Mouse (Mus musculus): ENCODE data around the gene 6430628N08Rik.

6430628N08Rik gene

GRCm38 (mm10) chr4:115890553-115890952 lies at the start of gene 6430628N08Rik:
Gene 6430628N08Rik, plus strand, starts transcription at chr4:115890665.
- no peak for DNase-seq

DNA sequence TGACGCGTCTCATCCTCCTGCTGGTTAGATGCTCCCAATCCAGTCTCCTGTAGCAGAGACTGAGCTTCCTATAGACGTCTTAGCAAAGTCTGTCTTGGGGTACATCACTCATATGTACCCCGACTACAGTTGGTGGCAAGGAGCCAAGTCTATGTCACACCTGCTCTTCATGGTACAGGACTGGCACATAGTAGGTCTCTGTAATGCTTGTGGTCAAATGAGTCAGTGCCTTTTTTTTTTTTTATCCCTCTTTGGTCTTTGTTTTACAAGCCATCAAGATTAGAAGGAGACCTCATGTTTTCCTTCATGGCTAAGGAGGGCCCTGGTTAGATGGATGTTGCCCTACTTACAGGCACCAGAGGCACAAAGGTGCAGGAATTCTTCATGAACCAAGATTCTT lies 49.6 kb upstream of the 6430628N08Rik start:
- no peak for DNase-seq

- no peak for DNase-seq
Measured at GRCm38 (mm10) chr4:115846656-115847055, 43.8 kb upstream of the 6430628N08Rik start.

DNA sequence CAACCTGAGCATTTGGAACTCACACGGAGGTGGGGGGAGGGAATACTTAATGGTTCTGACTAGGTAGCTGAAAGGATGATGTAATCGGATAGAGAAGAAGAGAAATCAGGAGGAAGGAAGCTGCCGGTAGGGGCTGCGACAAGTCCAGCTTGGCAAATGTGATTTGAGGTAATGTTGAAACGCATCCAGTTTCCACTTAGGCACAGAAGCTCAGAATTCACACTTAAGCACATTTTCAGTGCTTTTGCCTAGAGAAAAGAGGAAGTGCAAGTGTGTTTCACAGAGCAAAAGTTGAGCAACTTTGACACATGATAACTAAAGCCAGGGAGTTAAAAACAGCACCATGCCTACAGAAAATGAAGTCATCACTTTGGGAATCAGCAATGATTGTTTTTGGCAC lies 43.1 kb upstream of the 6430628N08Rik start:
- DNase-seq = no peak

DNA sequence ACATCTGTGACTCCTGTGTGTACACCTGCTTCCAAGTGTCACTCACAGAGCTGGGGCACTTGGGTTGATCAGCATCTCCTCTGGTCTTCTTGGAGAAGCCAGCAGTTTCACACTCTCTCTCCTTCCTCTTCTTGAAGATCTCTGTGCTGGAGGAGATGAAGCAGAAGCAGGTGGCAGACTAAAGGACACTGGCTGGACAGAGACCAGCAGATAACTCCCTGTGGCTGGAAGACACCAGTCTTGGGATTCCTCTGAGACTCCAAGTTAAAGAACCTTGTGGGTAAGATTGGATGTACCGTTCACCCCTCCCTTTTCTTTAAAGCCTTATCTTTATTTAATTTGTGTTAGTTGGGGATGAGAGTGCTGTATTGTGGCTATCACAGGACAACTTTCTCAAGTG lies 42.4 kb upstream of the 6430628N08Rik start:
- DNase-seq = no peak

DNA sequence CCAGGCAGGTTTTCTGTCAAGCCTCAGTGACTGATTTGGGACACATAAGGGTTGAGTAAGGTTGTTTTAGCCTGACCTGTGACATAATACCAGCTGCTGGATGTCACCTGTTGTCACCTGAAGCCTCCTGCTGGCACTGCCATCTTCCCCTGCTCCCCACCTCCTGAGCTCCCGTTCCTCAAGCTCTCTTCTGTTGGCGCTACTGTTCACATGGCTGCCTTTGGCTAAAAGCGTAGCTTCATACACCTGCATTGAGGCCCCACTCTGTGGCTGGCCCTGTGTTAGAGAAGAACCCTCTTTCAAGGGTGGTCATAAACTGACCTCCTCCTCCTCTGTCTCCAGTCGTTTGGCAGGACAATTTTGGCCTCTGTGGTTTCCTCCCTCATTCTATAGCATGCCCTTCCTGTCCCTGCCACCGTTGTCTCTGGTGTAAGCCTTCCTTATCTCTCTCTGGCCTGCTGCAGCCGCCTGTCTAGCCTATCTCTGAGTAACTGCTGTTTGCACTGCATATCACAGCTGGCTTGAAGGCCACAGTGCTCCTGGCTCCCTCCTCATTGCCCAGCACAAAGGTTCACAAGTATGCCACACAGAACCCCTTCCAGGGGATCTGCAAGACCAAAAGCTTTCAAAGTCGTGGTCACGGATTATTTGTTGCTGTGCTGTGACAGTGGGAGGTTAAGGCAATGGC lies 41.3 kb upstream of the 6430628N08Rik start:
- no peak for DNase-seq

DNA sequence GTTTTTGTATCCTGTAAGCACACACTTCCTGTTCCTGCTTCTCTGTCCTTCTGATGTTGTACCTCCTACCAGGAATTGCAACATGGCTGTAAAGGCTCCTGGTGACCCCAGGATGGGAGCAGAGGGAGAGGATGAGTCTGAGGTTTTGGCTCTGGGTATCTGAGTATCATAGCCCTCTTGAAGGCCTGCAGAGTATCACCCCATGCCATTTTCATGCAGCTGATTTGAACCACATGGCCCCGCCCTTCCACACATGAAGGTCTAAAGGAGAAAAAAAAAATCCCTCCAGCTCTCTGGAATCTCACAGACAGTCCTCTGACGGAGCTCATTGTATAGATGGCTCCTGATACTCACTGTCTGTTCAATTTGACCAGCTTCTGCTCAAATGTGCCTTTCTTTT lies 40.4 kb upstream of the 6430628N08Rik start:
- no peak for DNase-seq

GRCm38 (mm10) chr4:115850631-115851030 lies 39.8 kb upstream of the 6430628N08Rik start:
- DNase-seq = no peak

DNA sequence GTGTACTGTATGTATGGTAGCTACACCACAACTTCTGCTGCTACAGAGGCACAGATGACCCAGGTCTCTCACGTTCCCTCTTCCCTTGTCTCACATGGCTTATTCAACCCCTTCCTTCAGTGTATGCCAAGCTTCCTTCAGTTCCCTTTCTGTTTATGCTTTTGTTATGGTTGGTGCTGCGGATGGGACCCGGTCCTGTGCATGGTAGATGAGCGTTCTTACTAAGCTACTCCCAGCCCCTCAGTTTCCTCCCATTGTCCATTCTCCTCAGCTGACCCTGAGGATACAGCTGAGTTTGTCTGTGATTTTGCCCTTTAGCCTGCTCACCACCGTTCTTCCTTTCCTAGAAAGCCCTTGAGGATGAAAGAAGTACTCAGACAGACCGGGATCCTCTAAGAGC lies 38.9 kb upstream of the 6430628N08Rik start:
- no peak for DNase-seq

DNA sequence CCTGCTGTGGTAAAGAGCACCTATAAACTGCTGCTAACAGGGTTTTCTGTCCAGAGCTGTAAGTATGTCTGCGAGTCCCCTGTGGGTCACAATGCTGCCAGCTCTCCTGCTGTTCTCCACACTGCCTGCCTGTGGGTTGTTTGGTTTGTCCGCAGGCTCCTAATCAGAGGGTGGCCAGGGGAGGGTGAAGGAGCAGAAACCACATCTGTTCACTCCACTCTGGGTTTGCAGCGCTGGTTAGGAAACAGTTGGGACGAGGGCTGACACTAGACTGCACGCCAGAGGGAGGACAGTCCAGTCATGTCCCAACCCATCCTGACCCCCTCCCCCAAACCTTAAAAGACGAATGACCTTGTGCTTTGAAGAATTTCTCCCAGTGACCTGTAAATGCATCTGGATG lies 35.4 kb upstream of the 6430628N08Rik start:
- DNase-seq = no peak

GRCm38 (mm10) chr4:115855609-115856008 lies 34.9 kb upstream of the 6430628N08Rik start:
- DNase-seq = no peak

DNA sequence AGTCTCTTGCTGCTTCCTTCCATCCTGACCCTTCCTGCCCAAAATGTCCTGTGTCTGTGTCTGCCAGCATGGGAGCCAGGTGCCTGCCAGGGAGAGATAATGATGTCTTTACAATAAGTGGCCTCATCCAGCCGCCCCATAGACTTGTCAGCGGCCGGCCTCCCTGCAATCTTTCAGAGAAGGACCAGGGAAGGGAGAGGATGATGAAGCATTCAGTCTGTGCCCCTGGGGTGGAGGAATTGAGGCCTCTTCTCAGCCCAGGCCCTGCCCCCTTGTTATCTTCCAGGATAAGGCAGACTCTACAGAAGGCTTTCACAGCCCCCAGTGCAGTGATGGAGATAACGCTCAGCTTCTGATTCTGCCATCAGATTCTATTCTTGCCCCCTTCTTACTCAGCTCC lies 34.2 kb upstream of the 6430628N08Rik start:
- no peak for DNase-seq

- no peak for DNase-seq
Measured at GRCm38 (mm10) chr4:115857293-115857883, 33.1 kb upstream of the 6430628N08Rik start.

GRCm38 (mm10) chr4:115863352-115863751 lies 27.1 kb upstream of the 6430628N08Rik start:
- DNase-seq = no peak

- DNase-seq = no peak
Measured at GRCm38 (mm10) chr4:115863880-115864279, 26.6 kb upstream of the 6430628N08Rik start.

DNA sequence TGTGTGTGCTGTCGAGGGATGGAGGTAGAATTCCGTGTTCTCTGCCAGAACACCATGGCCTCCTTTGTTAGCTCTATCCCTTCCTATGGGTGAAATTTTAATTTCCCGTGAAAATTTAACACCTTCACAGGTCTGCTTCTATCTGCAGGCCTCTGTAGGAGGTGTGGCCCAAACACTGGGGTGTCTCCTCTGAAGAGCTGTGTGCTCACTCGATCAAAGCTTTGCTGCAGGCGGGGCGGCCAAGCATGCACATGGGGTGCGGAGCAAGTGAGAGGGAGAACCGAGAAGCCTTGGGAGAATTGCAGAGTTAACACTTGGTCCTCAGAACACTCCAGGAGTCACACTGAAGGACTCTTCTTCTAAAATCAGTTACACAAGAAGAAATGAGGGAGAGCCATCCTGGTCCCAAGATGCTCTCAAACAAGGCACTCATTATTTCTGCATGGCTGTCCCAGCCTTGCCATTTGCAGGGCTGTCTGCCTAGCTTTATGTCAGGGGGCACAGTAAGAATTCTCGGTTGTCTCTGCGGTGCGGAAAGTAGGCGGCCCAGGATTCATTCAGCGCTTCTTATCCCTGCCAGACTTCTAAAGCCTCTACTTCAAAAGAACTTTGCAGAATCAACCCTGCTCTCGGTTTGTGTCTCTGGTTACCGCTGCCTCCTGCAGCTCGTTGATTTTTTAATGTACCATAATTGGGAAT lies 20.8 kb upstream of the 6430628N08Rik start:
- DNase-seq = no peak

DNA sequence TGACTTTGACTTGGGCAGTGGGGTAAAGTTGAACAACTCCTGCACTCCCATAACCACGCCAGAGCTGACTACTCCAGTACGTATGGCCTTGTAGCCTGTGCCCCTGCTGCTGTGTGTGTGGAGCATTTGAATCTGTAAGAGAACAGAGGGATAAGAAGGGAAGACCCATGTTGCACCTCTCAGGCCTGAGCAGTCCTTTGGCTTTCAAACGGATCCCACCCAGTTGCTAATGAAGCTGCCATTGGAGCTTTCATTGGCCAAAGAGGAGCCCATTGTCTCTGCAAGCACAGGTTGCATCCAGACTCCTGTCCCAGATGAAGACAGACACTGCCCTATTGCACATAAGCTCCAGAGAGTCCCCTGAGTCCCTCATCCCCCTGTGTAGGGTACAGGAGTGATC lies 17.2 kb upstream of the 6430628N08Rik start:
- DNase-seq = no peak

- DNase-seq = no peak
Measured at GRCm38 (mm10) chr4:115878216-115878678, 12.2 kb upstream of the 6430628N08Rik start.

DNA sequence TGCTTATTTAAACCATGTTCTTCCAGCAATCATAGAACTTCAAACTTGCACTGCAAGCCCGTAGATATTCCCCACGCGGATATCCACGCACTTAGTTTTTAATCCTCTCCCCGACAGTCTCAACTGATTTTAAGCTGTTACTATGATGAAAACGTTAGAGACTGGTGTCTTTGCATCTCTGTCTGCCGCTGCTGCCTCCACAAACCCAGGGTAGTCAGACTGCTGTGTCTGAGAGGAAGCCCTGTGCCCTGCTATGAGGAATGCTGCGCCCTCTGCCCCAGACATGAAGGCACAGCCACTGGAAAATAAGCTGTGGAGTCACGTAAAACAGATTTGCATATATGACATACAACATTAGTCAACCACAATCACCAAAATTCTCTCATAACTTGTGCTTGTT lies 11.6 kb upstream of the 6430628N08Rik start:
- DNase-seq = no peak

- no peak for DNase-seq
Measured at GRCm38 (mm10) chr4:115881183-115881582, 9.3 kb upstream of the 6430628N08Rik start.

GRCm38 (mm10) chr4:115882195-115882594 lies 8.3 kb upstream of the 6430628N08Rik start:
- DNase-seq = no peak

GRCm38 (mm10) chr4:115884022-115884421 lies 6.4 kb upstream of the 6430628N08Rik start, which contains the start of gene Kncn:
Gene Kncn, plus strand, starts transcription at chr4:115884400.
- DNase-seq = no peak

DNA sequence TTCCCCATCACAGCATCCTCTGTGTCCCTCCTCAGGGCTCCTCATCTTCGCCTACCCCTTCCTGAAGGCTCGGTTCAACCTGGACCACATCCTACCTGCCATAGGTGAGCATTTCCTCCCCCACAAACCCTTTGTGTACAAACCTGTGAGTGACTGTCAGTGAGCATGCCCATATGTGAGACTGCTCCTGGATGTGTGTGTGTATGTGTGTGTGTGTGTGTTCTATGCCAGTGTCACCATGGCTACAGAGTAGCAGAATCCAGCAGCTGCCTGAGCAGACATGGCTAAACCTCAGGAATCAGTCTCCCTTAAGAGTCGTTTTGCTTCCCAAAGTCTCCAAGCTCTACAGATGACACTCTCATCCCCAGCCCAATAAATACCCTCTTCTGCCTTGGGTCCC lies 4.6 kb upstream of the 6430628N08Rik start:
- no peak for DNase-seq

- no peak for DNase-seq
Measured at GRCm38 (mm10) chr4:115886875-115887274, 3.6 kb upstream of the 6430628N08Rik start.
